Mouse (Mus musculus) ZHBTc4 (cell line): ENCODE results near the gene Nell2.

Experiments
- DNase-seq: peaks from one replicate; pipeline ENCODE4 v3.0.0-alpha.2; 2011; ENCODE audit warnings: low read depth, low spot score

Nell2 gene

GRCm38 (mm10) chr15:95107246-95107809, 421.0 kb downstream of the Nell2 start:
- no peak for DNase-seq

GRCm38 (mm10) chr15:95101522-95101921, 426.8 kb downstream of the Nell2 start:
- DNase-seq = no peak

- no peak for DNase-seq
Measured at GRCm38 (mm10) chr15:95100133-95100532, 428.2 kb downstream of the Nell2 start.

GRCm38 (mm10) chr15:95085962-95086361, 442.4 kb downstream of the Nell2 start:
- DNase-seq = no peak

GRCm38 (mm10) chr15:95081654-95082053, 446.7 kb downstream of the Nell2 start:
- DNase-seq = no peak

- DNase-seq = no peak
Measured at GRCm38 (mm10) chr15:95075356-95075755, 453.0 kb downstream of the Nell2 start.

- no peak for DNase-seq
Measured at GRCm38 (mm10) chr15:95070881-95071280, 457.5 kb downstream of the Nell2 start.

GRCm38 (mm10) chr15:95068799-95069198, 459.6 kb downstream of the Nell2 start:
- DNase-seq = no peak

- no peak for DNase-seq
Measured at GRCm38 (mm10) chr15:95068023-95068422, 460.3 kb downstream of the Nell2 start.

- no peak for DNase-seq
Measured at GRCm38 (mm10) chr15:95055081-95055650, 473.2 kb downstream of the Nell2 start.

- peak; percentile 11 for DNase-seq
Measured at GRCm38 (mm10) chr15:95049171-95049729, 479.1 kb downstream of the Nell2 start.

GRCm38 (mm10) chr15:95047486-95047885, 480.9 kb downstream of the Nell2 start:
- no peak for DNase-seq

GRCm38 (mm10) chr15:95044011-95044410, 484.3 kb downstream of the Nell2 start:
- DNase-seq = no peak

GRCm38 (mm10) chr15:95042437-95042836, 485.9 kb downstream of the Nell2 start:
- no peak for DNase-seq

- DNase-seq = no peak
Measured at GRCm38 (mm10) chr15:95029487-95029875, 498.9 kb downstream of the Nell2 start.

- DNase-seq = peak; percentile 13
Measured at GRCm38 (mm10) chr15:95028862-95029486, 499.4 kb downstream of the Nell2 start.
